Mouse (Mus musculus) midbrain, embryonic 11.5 days (tissue): ENCODE results near the gene Atxn1. TPM values are rescaled to one million over a fixed set of nuclear protein-coding genes. Genes with fewer than 3 reads are reported as not detected.

Source experiments
- ATAC-seq: fragments of 200-750 bp; cut with Nextera tagmentation; 2 replicates; pipeline ENCODE4 v1.8.0; 2017; ENCODE audit warnings: moderate TSS enrichment, moderate library complexity; ENCODE audit not compliant: low FRiP score
- DNase-seq: peaks from one replicate; pipeline ENCODE4 v3.0.0; 2015; ENCODE audit warnings: low spot score; ENCODE audit errors: missing footprints
- H3K27ac ChIP-seq: fragments of 300-500 bp; sonication (generic); 2 replicates; pipeline ENCODE4 v1.5.1; 2014; ENCODE audit warnings: low read depth, low read length
- H3K27me3 ChIP-seq: fragments of 300-500 bp; sonication (generic); 2 replicates; pipeline ENCODE4 v1.6.1; 2014; ENCODE audit warnings: mild to moderate bottlenecking, low read length, moderate library complexity, mixed read lengths; ENCODE audit not compliant: control insufficient read depth, insufficient read depth
- H3K36me3 ChIP-seq: fragments of 300-500 bp; sonication (generic); 2 replicates; pipeline ENCODE4 v1.6.1; 2014; ENCODE audit warnings: mild to moderate bottlenecking, low read length, moderate library complexity, mixed read lengths; ENCODE audit not compliant: control insufficient read depth, insufficient read depth
- H3K4me1 ChIP-seq: fragments of 300-500 bp; sonication (generic); 2 replicates; pipeline ENCODE4 v1.6.1; 2014; ENCODE audit warnings: low read length; ENCODE audit not compliant: control insufficient read depth, insufficient read depth
- H3K4me2 ChIP-seq: fragments of 300-500 bp; sonication (generic); 2 replicates; pipeline ENCODE4 v1.6.1; 2014; ENCODE audit warnings: mild to moderate bottlenecking, moderate library complexity
- H3K4me3 ChIP-seq: fragments of 300-500 bp; sonication (generic); 2 replicates; pipeline ENCODE4 v1.5.1; 2014; ENCODE audit warnings: low read depth, low read length
- H3K9ac ChIP-seq: fragments of 300-500 bp; sonication (generic); 2 replicates; pipeline ENCODE4 v1.6.1; 2014; ENCODE audit warnings: low read length
- H3K9me3 ChIP-seq: fragments of 300-500 bp; sonication (generic); 2 replicates; pipeline ENCODE4 v1.6.1; 2016; ENCODE audit warnings: low read length; ENCODE audit not compliant: control insufficient read depth
- whole genome bisulfite sequencing: fragments of 180-500 bp; shearing (Covaris S2); extraction: QIAGEN DNeasy Blood & Tissue Kit; methylation state at CpG from one replicate; pipeline ENCODE4 v1.1.7; 2014; 5-methylcytosine and 5-hydroxymethylcytosine counted together
- polyA plus RNA-seq: library from polyadenylated mRNA; unstranded; fragments of >200 nt; fragmentation: Nextera tagmentation; extraction: Ambion mirVana; gene quantifications from 2 replicates; pipeline ENCODE4 v1.2.1, GENCODE M21; 2014

Gene Atxn1
- polyA plus RNA-seq, 1 experiment from 2014 or later: 1.7 TPM

- Histone ChIP-seq H3K4me1 (peaks cover 13% of the 10 kb centered on the region), H3K27ac (no peak overlapping the region), H3K9ac (no peak overlapping the region), H3K4me2 (no peak overlapping the region), H3K4me3 (no peak overlapping the region), H3K27me3 (no peaks in the 10 kb centered on the region), H3K9me3 (no peaks in the 10 kb centered on the region), H3K36me3 (no peaks in the 10 kb centered on the region)
- ATAC-seq (no peak), DNase-seq (no peak)
- 94% methylated on average over 6 of the region's 6 CpGs for WGBS
Measured at GRCm38 (mm10) chr13:45956287-45956686, 8.5 kb downstream of the Atxn1 start.

- ATAC-seq (no peak), DNase-seq (no peak)
- Histone ChIP-seq H3K9me3 (no peaks in the 10 kb centered on the region), H3K27ac (no peak overlapping the region), H3K9ac (no peak overlapping the region), H3K36me3 (no peaks in the 10 kb centered on the region), H3K4me1 (peaks cover 6% of the 10 kb centered on the region), H3K4me2 (no peak overlapping the region), H3K27me3 (no peaks in the 10 kb centered on the region), H3K4me3 (no peak overlapping the region)
- WGBS: 90% methylated on average over 9 of the region's 9 CpGs
Measured at GRCm38 (mm10) chr13:45955370-45956055, 9.3 kb downstream of the Atxn1 start.

GRCm38 (mm10) chr13:45953098-45953497 lies 11.7 kb downstream of the Atxn1 start:
- no peak for DNase-seq
- H3K27ac ChIP-seq: no peak overlapping the region

GRCm38 (mm10) chr13:45951071-45951645 lies 13.7 kb downstream of the Atxn1 start:
- H3K4me3 ChIP-seq: no peak overlapping the region
- no peaks in the 10 kb centered on the region for H3K9me3 ChIP-seq
- H3K27me3 ChIP-seq: no peaks in the 10 kb centered on the region
- ATAC-seq (no peak), DNase-seq (no peak)
- 92% methylated on average over 20 of the region's 20 CpGs for WGBS
- H3K9ac ChIP-seq: no peak overlapping the region
- no peaks in the 10 kb centered on the region for H3K36me3 ChIP-seq
- no peak overlapping the region for H3K4me2 ChIP-seq
- H3K27ac ChIP-seq: no peak overlapping the region
- no peaks in the 10 kb centered on the region for H3K4me1 ChIP-seq

More at GRCm38 (mm10) chr13:45953098-45953497, 11.7 kb downstream of the Atxn1 start:
- Histone ChIP-seq H3K4me3 (no peak overlapping the region), H3K9me3 (no peaks in the 10 kb centered on the region), H3K36me3 (no peaks in the 10 kb centered on the region), H3K27me3 (no peaks in the 10 kb centered on the region), H3K9ac (no peak overlapping the region), H3K4me2 (no peak overlapping the region), H3K4me1 (no peaks in the 10 kb centered on the region)
- WGBS: 73% methylated on average over 4 of the region's 4 CpGs
- no peak for ATAC-seq

GRCm38 (mm10) chr13:45950355-45950861 lies 14.4 kb downstream of the Atxn1 start:
- ATAC-seq: no peak
- no peaks in the 10 kb centered on the region for H3K27me3 ChIP-seq
- no peaks in the 10 kb centered on the region for H3K36me3 ChIP-seq
- H3K9ac ChIP-seq: no peak overlapping the region
- H3K27ac ChIP-seq: no peak overlapping the region
- H3K4me1 ChIP-seq: no peaks in the 10 kb centered on the region
- no peak overlapping the region for H3K4me2 ChIP-seq
- 83% methylated on average over 8 of the region's 8 CpGs for WGBS
- no peak overlapping the region for H3K4me3 ChIP-seq
- DNase-seq: no peak
- no peaks in the 10 kb centered on the region for H3K9me3 ChIP-seq

GRCm38 (mm10) chr13:45946136-45946535 lies 18.7 kb downstream of the Atxn1 start:
- no peaks in the 10 kb centered on the region for H3K4me1 ChIP-seq
- no peaks in the 10 kb centered on the region for H3K27me3 ChIP-seq
- no peak overlapping the region for H3K4me2 ChIP-seq
- DNase-seq: no peak
- H3K9me3 ChIP-seq: no peaks in the 10 kb centered on the region
- WGBS: 91% methylated on average over 11 of the region's 11 CpGs
- H3K27ac ChIP-seq: no peak overlapping the region
- no peak overlapping the region for H3K4me3 ChIP-seq
- no peaks in the 10 kb centered on the region for H3K36me3 ChIP-seq
- ATAC-seq: no peak
- no peak overlapping the region for H3K9ac ChIP-seq

GRCm38 (mm10) chr13:45942337-45942736 lies 22.5 kb downstream of the Atxn1 start:
- H3K4me3 ChIP-seq: no peak overlapping the region
- ATAC-seq (no peak), DNase-seq (no peak)
- H3K27ac ChIP-seq: no peak overlapping the region
- H3K4me2 ChIP-seq: no peak overlapping the region
- no peaks in the 10 kb centered on the region for H3K36me3 ChIP-seq
- H3K9me3 ChIP-seq: no peaks in the 10 kb centered on the region
- H3K9ac ChIP-seq: no peak overlapping the region
- H3K4me1 ChIP-seq: no peaks in the 10 kb centered on the region
- H3K27me3 ChIP-seq: no peaks in the 10 kb centered on the region
- 93% methylated on average over 7 of the region's 7 CpGs for WGBS

- H3K27me3 ChIP-seq: no peaks in the 10 kb centered on the region
- no peaks in the 10 kb centered on the region for H3K9me3 ChIP-seq
- ATAC-seq (no peak), DNase-seq (no peak)
- no peak overlapping the region for H3K4me3 ChIP-seq
- no peaks in the 10 kb centered on the region for H3K4me1 ChIP-seq
- no peak overlapping the region for H3K4me2 ChIP-seq
- H3K27ac ChIP-seq: no peak overlapping the region
- H3K9ac ChIP-seq: no peak overlapping the region
- H3K36me3 ChIP-seq: no peaks in the 10 kb centered on the region
- WGBS: 93% methylated on average over 4 of the region's 4 CpGs
Measured at GRCm38 (mm10) chr13:45940714-45941113, 24.1 kb downstream of the Atxn1 start.

GRCm38 (mm10) chr13:45939561-45939960 lies 25.2 kb downstream of the Atxn1 start:
- DNase-seq (no peak), ATAC-seq (no peak)
- H3K4me3 ChIP-seq: no peak overlapping the region
- no peak overlapping the region for H3K9ac ChIP-seq
- no peaks in the 10 kb centered on the region for H3K27me3 ChIP-seq
- H3K36me3 ChIP-seq: no peaks in the 10 kb centered on the region
- H3K4me1 ChIP-seq: no peaks in the 10 kb centered on the region
- WGBS: 87% methylated on average over 6 of the region's 6 CpGs
- no peaks in the 10 kb centered on the region for H3K9me3 ChIP-seq
- no peak overlapping the region for H3K4me2 ChIP-seq
- no peak overlapping the region for H3K27ac ChIP-seq
